Mouse (Mus musculus): ENCODE results near the gene Ccdc92b.
A peak's percentile ranks its signal among the peaks of the same experiment; 100 is the strongest.

Gene Ccdc92b

GRCm38 (mm10) chr11:74613428-74613827 is 6.0 kb upstream of the Ccdc92b start:
- DNase-seq = no peak

GRCm38 (mm10) chr11:74615571-74615970 is 3.8 kb upstream of the Ccdc92b start:
- DNase-seq = no peak

- no peak for DNase-seq
These were observed 523 bp downstream of the Ccdc92b start for GRCm38 (mm10) chr11:74619956-74620300.

- no peak for DNase-seq
These were observed 2.7 kb downstream of the Ccdc92b start for GRCm38 (mm10) chr11:74621974-74622669.

GRCm38 (mm10) chr11:74623693-74624092 is 4.3 kb downstream of the Ccdc92b start:
- no peak for DNase-seq

GRCm38 (mm10) chr11:74625333-74625732 is 5.9 kb downstream of the Ccdc92b start:
- DNase-seq = no peak

GRCm38 (mm10) chr11:74627481-74627880 is 8.1 kb downstream of the Ccdc92b start:
- DNase-seq = no peak

- no peak for DNase-seq
These were observed 12.7 kb downstream of the Ccdc92b start for GRCm38 (mm10) chr11:74631880-74632789.

GRCm38 (mm10) chr11:74634490-74635275 is 15.3 kb downstream of the Ccdc92b start:
- DNase-seq = peak; percentile 45

- DNase-seq = no peak
These were observed 18.1 kb downstream of the Ccdc92b start for GRCm38 (mm10) chr11:74637486-74637885.

- peak; percentile 74 for DNase-seq
These were observed 18.8 kb downstream of the Ccdc92b start for GRCm38 (mm10) chr11:74637971-74638790.

- DNase-seq = no peak
These were observed 19.5 kb downstream of the Ccdc92b start for GRCm38 (mm10) chr11:74638791-74639411.

GRCm38 (mm10) chr11:74639628-74640027 is 20.2 kb downstream of the Ccdc92b start:
- DNase-seq = no peak

- DNase-seq = peak; percentile 39
These were observed 28.6 kb downstream of the Ccdc92b start for GRCm38 (mm10) chr11:74647966-74648365.

- no peak for DNase-seq
These were observed 29.3 kb downstream of the Ccdc92b start for GRCm38 (mm10) chr11:74648676-74649075.

GRCm38 (mm10) chr11:74649095-74649646 is 29.8 kb downstream of the Ccdc92b start, which contains the start of gene Cluh:
Cluh (plus strand) TSS chr11:74649495.
- DNase-seq = peak; percentile 98

GRCm38 (mm10) chr11:74649647-74650551 is 30.5 kb downstream of the Ccdc92b start:
- peak; percentile 50 for DNase-seq

GRCm38 (mm10) chr11:74650576-74651100 is 31.2 kb downstream of the Ccdc92b start:
- DNase-seq = no peak

GRCm38 (mm10) chr11:74652791-74653191 is 33.4 kb downstream of the Ccdc92b start:
- no peak for DNase-seq

GRCm38 (mm10) chr11:74653385-74653784 is 34.0 kb downstream of the Ccdc92b start:
- no peak for DNase-seq
